In the genomic region with DNA sequence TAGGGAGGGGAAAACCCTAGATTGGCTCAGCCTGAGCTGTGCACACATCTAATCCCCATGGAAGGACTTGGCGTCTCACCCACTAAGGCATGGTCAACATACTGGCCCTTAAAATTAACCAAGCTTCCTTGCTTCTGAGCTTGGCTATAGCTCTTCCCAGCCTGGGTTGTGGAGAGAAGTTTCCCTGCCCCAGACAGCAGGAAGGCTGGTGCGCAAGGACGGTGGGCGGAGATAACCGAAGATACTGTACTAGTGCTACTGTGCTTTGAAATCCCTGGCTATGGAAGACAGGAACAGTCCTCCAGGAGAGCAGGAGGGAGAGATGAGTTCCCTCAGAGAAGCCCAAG, we compare ENCODE assay signal across 8 mouse cellular contexts. TPM values are rescaled to one million over a fixed set of nuclear protein-coding genes. Genes with fewer than 3 reads are reported as not detected.
DNase-seq lines count a peak whose midpoint lies in the region; ATAC-seq and TF ChIP-seq lines count a peak whose summit lies in the region.

No protein-coding gene starts in this region.

- TF ChIP-seq EP300 in ES-Bruce4 (IDR thresholded peaks at IDR 0.05; ENCODE audit: insufficient read depth, low read depth, low read length): no peak

- no peak for TF ChIP-seq CTCF in ES-Bruce4 (IDR thresholded peaks at IDR 0.05; ENCODE audit: low read depth, low read length)

- no peak for ATAC-seq in forebrain, embryonic 11.5 days (replicated peaks; ENCODE audit: low FRiP score)
- no peak for ATAC-seq in liver, embryonic 13.5 days (ENCODE audit: low read depth)

- peaks cover 66% of the 10 kb centered on the region for H3K4me1 ChIP-seq in heart, embryonic 10.5 days
- peaks cover 7% of the 10 kb centered on the region for H3K4me1 ChIP-seq in ES-Bruce4 (ENCODE audit: control insufficient read depth, insufficient read depth, low read length)
- peaks cover 21% of the 10 kb centered on the region for H3K4me1 ChIP-seq in forebrain, embryonic 11.5 days (replicated peaks; ENCODE audit: control insufficient read depth, insufficient read depth, low read length)
- peaks cover 32% of the 10 kb centered on the region for H3K4me1 ChIP-seq in liver, embryonic 13.5 days (replicated peaks)

- H3K27me3 ChIP-seq in heart, embryonic 10.5 days (ENCODE audit: insufficient read depth, poor library complexity, severe bottlenecking): no peaks in the 10 kb centered on the region
- no peaks in the 10 kb centered on the region for H3K27me3 ChIP-seq in ES-Bruce4 (ENCODE audit: control insufficient read depth, insufficient read depth, low read length, poor library complexity, severe bottlenecking)
- H3K27me3 ChIP-seq in forebrain, embryonic 11.5 days (ENCODE audit: control insufficient read depth, insufficient read depth, low read length): no peaks in the 10 kb centered on the region
- H3K27me3 ChIP-seq in liver, embryonic 13.5 days: no peaks in the 10 kb centered on the region

- TF ChIP-seq POLR2A in ES-Bruce4 (IDR thresholded peaks at IDR 0.05; ENCODE audit: insufficient read depth, low read length): no peak

- no peaks in the 10 kb centered on the region for H3K9me3 ChIP-seq in heart, embryonic 10.5 days
- no peaks in the 10 kb centered on the region for H3K9me3 ChIP-seq in ES-Bruce4 (replicated peaks; ENCODE audit: control insufficient read depth, insufficient read depth, low read length, poor library complexity, severe bottlenecking)
- H3K9me3 ChIP-seq in forebrain, embryonic 11.5 days (ENCODE audit: control insufficient read depth, low read length): no peaks in the 10 kb centered on the region
- no peaks in the 10 kb centered on the region for H3K9me3 ChIP-seq in liver, embryonic 13.5 days (replicated peaks)

- H3K4me3 ChIP-seq in heart, embryonic 10.5 days: peak overlapping the region; percentile 82
- H3K4me3 ChIP-seq in ES-Bruce4 (ENCODE audit: low read depth, low read length): peak overlapping the region; percentile 84
- peak overlapping the region; percentile 85 for H3K4me3 ChIP-seq in forebrain, embryonic 11.5 days (ENCODE audit: low read depth, low read length)
- H3K4me3 ChIP-seq in liver, embryonic 13.5 days (replicated peaks): peak overlapping the region; percentile 75

- peak overlapping the region; percentile 97 for H3K27ac ChIP-seq in heart, embryonic 10.5 days
- H3K27ac ChIP-seq in ES-Bruce4 (ENCODE audit: insufficient read depth, low read length): peak overlapping the region; percentile 20; the same call in 1 of the 2 replicates
- peak overlapping the region; percentile 88; the same call in 1 of the 2 replicates for H3K27ac ChIP-seq in forebrain, embryonic 11.5 days (ENCODE audit: low read depth, low read length)
- peak overlapping the region; percentile 80 for H3K27ac ChIP-seq in liver, embryonic 13.5 days

- DNase-seq in heart, embryonic 10.5 days (ENCODE audit: low spot score): no peak
- no peak for DNase-seq in heart, adult 11 months
- no peak for DNase-seq in forebrain, embryonic 11.5 days (ENCODE audit: low spot score)
- DNase-seq in liver, embryonic 13.5 days: no peak
- DNase-seq in MN1 (ENCODE audit: low spot score): no peak
- no peak for DNase-seq in layer of hippocampus, postnatal 14 days (ENCODE audit: low spot score in 2 of 2)
- DNase-seq in ovary, postnatal 36 days (ENCODE audit: low spot score): no peak

- peak overlapping the region; percentile 62 for H3K4me2 ChIP-seq in forebrain, embryonic 11.5 days (ENCODE audit: low read depth, low read length, severe bottlenecking)
- H3K4me2 ChIP-seq in liver, embryonic 13.5 days: peak overlapping the region; percentile 88

- 46% methylated on average over 5 of the region's 5 CpGs for WGBS in heart, embryonic 10.5 days
- WGBS in forebrain, embryonic 11.5 days: 73% methylated on average over 5 of the region's 5 CpGs
- WGBS in liver, embryonic 13.5 days (ENCODE audit: insufficient replicate concordance): 63% methylated on average over 5 of the region's 5 CpGs

- H3K9ac ChIP-seq in ES-Bruce4 (ENCODE audit: low read depth, poor library complexity, severe bottlenecking): peak overlapping the region; percentile 41
- peak overlapping the region; percentile 87 for H3K9ac ChIP-seq in forebrain, embryonic 11.5 days (ENCODE audit: low read length)
- H3K9ac ChIP-seq in liver, embryonic 13.5 days: peak overlapping the region; percentile 83

- H3K36me3 ChIP-seq in heart, embryonic 10.5 days: peaks cover 42% of the 10 kb centered on the region
- H3K36me3 ChIP-seq in ES-Bruce4 (ENCODE audit: control insufficient read depth, insufficient read depth, low read length, poor library complexity, severe bottlenecking): no peaks in the 10 kb centered on the region
- H3K36me3 ChIP-seq in forebrain, embryonic 11.5 days (ENCODE audit: control insufficient read depth, insufficient read depth, low read length): peaks cover 3% of the 10 kb centered on the region; the same call in 1 of the 2 replicates
- H3K36me3 ChIP-seq in liver, embryonic 13.5 days: peaks cover 20% of the 10 kb centered on the region

RNA-seq across cellular contexts. Expression of gene Wdr6, which starts 0.8 kb away (rescaled TPM):
- polyA plus RNA-seq in heart, embryonic 10.5 days (2016; fragmentation: Nextera tagmentation; extraction: Ambion mirVana): 99.6 and 105 TPM in 2 replicates
- 24.6 and 24.7 TPM in 2 replicates for polyA plus RNA-seq in ES-Bruce4 (2011; ENCODE audit: insufficient read depth, insufficient read length, low read depth, missing spikeins)
- 196 TPM in 2 replicates for polyA plus RNA-seq in forebrain, embryonic 11.5 days (2014; fragmentation: Nextera tagmentation; extraction: Ambion mirVana)
- 16.4 and 18.3 TPM in 2 replicates for polyA plus RNA-seq in liver, embryonic 13.5 days (2015; fragmentation: Nextera tagmentation; extraction: Ambion mirVana)
- 100 to 1,000 TPM; 172 to 180 TPM for total RNA-seq in layer of hippocampus, postnatal 14 days (2021)

RNA-seq across cellular contexts. Expression of gene Dalrd3, which starts 9.6 kb away (rescaled TPM):
- 106 and 122 TPM in 2 replicates for polyA plus RNA-seq in heart, embryonic 10.5 days (2016; fragmentation: Nextera tagmentation; extraction: Ambion mirVana)
- 32.7 and 38.9 TPM in 2 replicates for polyA plus RNA-seq in ES-Bruce4 (2011; ENCODE audit: insufficient read depth, insufficient read length, low read depth, missing spikeins)
- polyA plus RNA-seq in forebrain, embryonic 11.5 days (2014; fragmentation: Nextera tagmentation; extraction: Ambion mirVana): 176 and 195 TPM in 2 replicates
- 40.5 and 43.2 TPM in 2 replicates for polyA plus RNA-seq in liver, embryonic 13.5 days (2015; fragmentation: Nextera tagmentation; extraction: Ambion mirVana)
- total RNA-seq in layer of hippocampus, postnatal 14 days (2021): 10 to 100 TPM; 76.0 to 86.5 TPM

RNA-seq across cellular contexts. Expression of gene Ndufaf3, which starts 12.1 kb away (rescaled TPM):
- 50.5 and 58.6 TPM in 2 replicates for polyA plus RNA-seq in heart, embryonic 10.5 days (2016; fragmentation: Nextera tagmentation; extraction: Ambion mirVana)
- 24.7 and 29.7 TPM in 2 replicates for polyA plus RNA-seq in ES-Bruce4 (2011; ENCODE audit: insufficient read depth, insufficient read length, low read depth, missing spikeins)
- polyA plus RNA-seq in forebrain, embryonic 11.5 days (2014; fragmentation: Nextera tagmentation; extraction: Ambion mirVana): 50.1 and 53.2 TPM in 2 replicates
- polyA plus RNA-seq in liver, embryonic 13.5 days (2015; fragmentation: Nextera tagmentation; extraction: Ambion mirVana): 27.5 and 35.5 TPM in 2 replicates
- 10 to 100 TPM; 52.0 to 54.6 TPM for total RNA-seq in layer of hippocampus, postnatal 14 days (2021)

RNA-seq across cellular contexts. Expression of gene P4htm, which starts 18.1 kb away (rescaled TPM):
- 13.2 and 20.6 TPM in 2 replicates for polyA plus RNA-seq in heart, embryonic 10.5 days (2016; fragmentation: Nextera tagmentation; extraction: Ambion mirVana)
- polyA plus RNA-seq in ES-Bruce4 (2011; ENCODE audit: insufficient read depth, insufficient read length, low read depth, missing spikeins): 2.4 TPM in 2 replicates
- 11.9 and 12.6 TPM in 2 replicates for polyA plus RNA-seq in forebrain, embryonic 11.5 days (2014; fragmentation: Nextera tagmentation; extraction: Ambion mirVana)
- polyA plus RNA-seq in liver, embryonic 13.5 days (2015; fragmentation: Nextera tagmentation; extraction: Ambion mirVana): 0.61 and 0.70 TPM in 2 replicates
- 10 to 100 TPM; 64.2 to 64.5 TPM for total RNA-seq in layer of hippocampus, postnatal 14 days (2021)

RNA-seq across cellular contexts. Expression of gene Impdh2, which starts 19.2 kb away (rescaled TPM):
- polyA plus RNA-seq in heart, embryonic 10.5 days (2016; fragmentation: Nextera tagmentation; extraction: Ambion mirVana): 155 and 194 TPM in 2 replicates
- 387 and 445 TPM in 2 replicates for polyA plus RNA-seq in ES-Bruce4 (2011; ENCODE audit: insufficient read depth, insufficient read length, low read depth, missing spikeins)
- 197 and 199 TPM in 2 replicates for polyA plus RNA-seq in forebrain, embryonic 11.5 days (2014; fragmentation: Nextera tagmentation; extraction: Ambion mirVana)
- 153 and 166 TPM in 2 replicates for polyA plus RNA-seq in liver, embryonic 13.5 days (2015; fragmentation: Nextera tagmentation; extraction: Ambion mirVana)
- total RNA-seq in layer of hippocampus, postnatal 14 days (2021): 10 to 100 TPM; 61.3 to 70.1 TPM

Comparison
In these comparisons a context has a peak if more than half of its experiments do, and no peak if none do; other contexts are left out.
1. H3K27ac ChIP-seq: peak in every context shown above with its lines; median percentile 97 in heart, embryonic 10.5 days; 88 in forebrain, embryonic 11.5 days; 80 in liver, embryonic 13.5 days; 20 in ES-Bruce4.